Mouse (Mus musculus): ENCODE measurements around the gene Gm10681.
"Not testable (repeated sequence)": the region's sequence is repeated elsewhere in the genome, so short reads cannot be mapped to it uniquely, and the experiment has no call there.

The Gm10681 gene

DNA sequence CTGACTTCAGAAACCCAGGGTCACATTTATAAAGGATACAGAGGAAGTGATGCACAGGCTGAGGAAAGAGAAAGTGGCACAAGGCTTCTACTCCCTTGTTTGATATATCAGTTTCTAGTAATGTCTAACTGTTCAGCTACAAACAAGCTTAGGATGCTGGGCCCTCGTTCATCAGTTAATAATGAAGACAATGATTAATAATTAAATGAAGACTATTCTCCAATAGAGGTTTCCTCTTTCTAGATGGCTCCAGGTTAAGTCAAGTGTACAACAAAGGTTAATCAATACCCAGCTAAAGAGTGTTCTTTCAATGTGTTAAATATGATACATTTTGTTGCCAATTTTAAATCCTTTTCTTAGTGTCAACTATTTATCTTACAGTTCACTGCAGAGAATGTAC lies 78.2 kb downstream of the Gm10681 start, which contains the start of gene Hsd3b4:
TSS of gene Hsd3b4 (minus strand) at position 101 of the 400 bp plus-strand sequence.
- not testable (repeated sequence) for DNase-seq (ENCODE audit: low read depth, low spot score)

DNA sequence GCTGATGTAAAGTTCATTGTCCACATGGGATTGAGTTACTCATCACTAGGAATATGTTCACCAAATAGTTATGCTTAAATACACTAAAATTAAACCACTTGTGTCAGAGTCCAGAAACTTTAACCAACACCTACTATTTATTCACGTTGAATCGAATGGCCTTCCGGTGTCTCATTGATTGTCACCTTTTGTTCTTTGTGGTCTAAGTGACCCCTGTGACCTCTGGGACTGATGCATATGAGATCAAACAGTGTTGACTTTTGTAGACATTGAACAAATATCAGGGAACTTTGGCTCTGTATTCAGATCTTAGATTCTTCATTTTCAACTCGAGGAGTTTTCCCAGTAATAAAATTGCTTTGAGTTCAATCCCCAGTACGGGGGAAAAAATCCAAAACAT lies 81.4 kb downstream of the Gm10681 start:
- DNase-seq (ENCODE audit: low read depth, low spot score): not testable (repeated sequence)
